Mouse (Mus musculus): ENCODE measurements around the gene Tsc22d4. TPM values are rescaled to one million over a fixed set of nuclear protein-coding genes. Genes with fewer than 3 reads are reported as not detected.

Tsc22d4 gene
- polyA plus RNA-seq, 1 experiment from 2014 or later = 72.8 TPM

DNA sequence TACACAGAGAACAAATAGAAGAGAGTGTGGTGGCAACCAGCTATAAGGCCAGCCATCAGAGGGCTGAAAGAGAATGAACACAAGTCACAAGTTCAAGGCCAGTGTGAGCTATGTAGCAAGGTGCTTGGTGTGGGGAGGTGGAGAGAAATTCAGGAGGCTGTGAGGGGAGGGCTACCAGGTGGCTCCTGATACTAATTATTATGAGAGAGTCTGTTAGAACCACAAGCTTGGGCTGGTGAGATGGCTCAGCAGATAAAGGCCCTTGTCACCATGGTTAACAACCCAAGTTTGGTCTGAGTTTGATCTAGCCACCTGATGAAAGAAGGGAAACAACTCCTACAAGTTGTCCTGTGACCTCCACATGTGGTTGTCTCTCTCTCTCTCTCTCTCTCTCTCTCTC lies 27.2 kb downstream of the Tsc22d4 start:
- ATAC-seq (ENCODE audit: low FRiP score) (no peak), DNase-seq (ENCODE audit: low spot score) (no peak)
- H3K9ac ChIP-seq = no peak overlapping the region
- no peak overlapping the region for H3K27ac ChIP-seq
- H3K4me1 ChIP-seq (replicated peaks; ENCODE audit: control insufficient read depth, insufficient read depth, low read length) = peaks cover 2% of the 10 kb centered on the region; the same call in 1 of the 2 replicates
- H3K27me3 ChIP-seq (ENCODE audit: control insufficient read depth, insufficient read depth, low read length) = no peaks in the 10 kb centered on the region
- H3K4me3 ChIP-seq (replicated peaks; ENCODE audit: low read length) = no peak overlapping the region
- H3K36me3 ChIP-seq (replicated peaks; ENCODE audit: control insufficient read depth, insufficient read depth) = no peaks in the 10 kb centered on the region
- no peaks in the 10 kb centered on the region for H3K9me3 ChIP-seq (ENCODE audit: control insufficient read depth, low read length)
- no peak overlapping the region for H3K4me2 ChIP-seq (replicated peaks)

DNA sequence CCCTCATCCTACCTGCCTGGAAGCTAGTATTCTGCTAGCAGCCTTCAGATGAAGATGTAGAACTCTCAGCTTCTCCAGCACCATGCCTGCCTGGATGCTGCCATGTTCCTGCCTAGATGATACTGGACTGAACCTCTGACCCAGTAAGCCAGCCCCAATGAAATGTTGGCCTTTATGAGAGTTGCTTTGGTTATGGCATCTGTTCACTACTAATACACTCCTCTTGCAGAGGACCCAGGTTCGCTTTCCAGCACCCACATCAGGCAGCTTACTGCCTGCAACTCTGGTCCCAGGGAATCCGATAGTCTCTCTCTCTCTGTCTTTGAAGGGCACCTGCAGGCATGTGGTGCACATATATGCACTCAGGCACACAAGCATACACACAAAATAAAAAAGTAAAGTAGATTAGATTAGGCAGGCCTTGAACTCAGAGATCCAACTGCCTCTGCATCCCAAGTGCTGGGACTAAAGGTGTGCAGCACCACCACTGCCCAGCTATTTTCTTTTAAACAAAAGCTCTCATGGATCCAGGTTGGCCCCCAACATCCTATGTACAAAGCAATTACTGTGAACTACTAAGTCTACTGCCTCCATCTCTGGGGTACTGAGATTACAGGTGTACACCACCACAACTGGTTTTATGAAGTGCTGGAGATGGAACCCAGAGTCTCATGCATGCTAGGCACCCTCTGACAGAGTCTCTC lies 30.2 kb downstream of the Tsc22d4 start:
- peaks cover 8% of the 10 kb centered on the region for H3K36me3 ChIP-seq (replicated peaks; ENCODE audit: control insufficient read depth, insufficient read depth)
- no peak overlapping the region for H3K4me2 ChIP-seq (replicated peaks)
- DNase-seq (ENCODE audit: low spot score) = no peak
- H3K27me3 ChIP-seq (ENCODE audit: control insufficient read depth, insufficient read depth, low read length) = no peaks in the 10 kb centered on the region
- H3K27ac ChIP-seq = no peak overlapping the region
- H3K9ac ChIP-seq = no peak overlapping the region
- H3K4me1 ChIP-seq (replicated peaks; ENCODE audit: control insufficient read depth, insufficient read depth, low read length) = peaks cover 17% of the 10 kb centered on the region
- no peak overlapping the region for H3K4me3 ChIP-seq (replicated peaks; ENCODE audit: low read length)
- 90% methylated on average over 2 of the region's 2 CpGs for WGBS
- no peak for ATAC-seq (ENCODE audit: low FRiP score)
- H3K9me3 ChIP-seq (ENCODE audit: control insufficient read depth, low read length) = no peaks in the 10 kb centered on the region

DNA sequence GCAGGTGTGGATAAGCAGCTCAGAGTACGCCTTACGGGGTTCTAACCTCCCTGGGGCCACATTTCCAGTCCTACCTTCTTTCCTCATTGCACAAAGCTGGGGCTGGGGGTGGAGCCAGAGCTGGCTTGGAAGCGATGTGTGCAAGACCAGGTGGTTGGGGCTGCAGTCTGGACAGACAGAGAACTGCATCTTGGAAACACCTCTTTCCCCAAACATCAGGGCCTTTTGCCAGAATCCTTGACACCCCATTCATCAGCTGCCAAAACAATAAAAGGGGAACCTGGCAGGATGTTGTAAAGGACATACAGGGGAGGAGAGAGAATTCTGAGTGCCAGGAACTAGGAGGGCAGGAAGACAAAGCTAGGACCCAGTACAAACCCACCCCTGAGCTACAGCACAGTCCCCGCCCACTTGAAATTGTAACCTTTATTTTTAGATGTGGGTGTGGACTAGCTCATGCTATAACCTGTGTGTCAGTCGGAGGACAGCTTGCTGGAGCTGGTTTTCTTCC lies 30.9 kb downstream of the Tsc22d4 start:
- Histone ChIP-seq H3K4me2 (replicated peaks) (no peak overlapping the region), H3K27ac (no peak overlapping the region), H3K4me1 (replicated peaks; ENCODE audit: control insufficient read depth, insufficient read depth, low read length) (peaks cover 17% of the 10 kb centered on the region), H3K9me3 (ENCODE audit: control insufficient read depth, low read length) (no peaks in the 10 kb centered on the region), H3K36me3 (replicated peaks; ENCODE audit: control insufficient read depth, insufficient read depth) (peaks cover 14% of the 10 kb centered on the region), H3K27me3 (ENCODE audit: control insufficient read depth, insufficient read depth, low read length) (no peaks in the 10 kb centered on the region), H3K4me3 (replicated peaks; ENCODE audit: low read length) (no peak overlapping the region), H3K9ac (no peak overlapping the region)
- ATAC-seq (ENCODE audit: low FRiP score) (no peak), DNase-seq (ENCODE audit: low spot score) (no peak)
- WGBS = 55% methylated on average over 5 of the region's 5 CpGs

DNA sequence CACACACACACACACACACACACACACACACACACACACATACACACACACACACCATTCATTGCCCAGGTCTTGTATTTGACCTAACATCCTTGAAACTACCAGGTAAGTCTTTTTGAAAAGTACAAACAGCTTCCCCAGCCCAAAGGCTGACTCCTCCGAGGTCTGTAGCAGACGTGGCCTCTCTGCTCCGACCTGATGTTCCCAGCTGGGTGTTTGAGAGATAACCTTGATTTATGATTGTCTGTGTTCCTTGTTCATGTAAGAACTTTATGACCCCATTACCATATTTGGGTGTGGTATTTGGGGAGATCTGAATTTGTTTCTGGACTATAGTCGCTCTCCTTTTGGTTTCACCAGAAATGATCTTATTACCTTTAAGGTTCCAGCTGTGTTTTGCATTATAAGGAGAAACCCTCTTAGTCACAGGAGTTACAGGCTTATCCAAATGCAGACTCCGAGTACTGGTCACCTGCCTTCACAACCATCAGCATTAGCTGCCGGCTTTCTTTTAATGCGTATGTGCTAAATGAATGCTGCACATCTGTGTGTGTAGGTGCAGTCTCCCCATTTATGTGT lies 31.8 kb downstream of the Tsc22d4 start:
- no peak overlapping the region for H3K4me2 ChIP-seq (replicated peaks)
- H3K36me3 ChIP-seq (replicated peaks; ENCODE audit: control insufficient read depth, insufficient read depth) = peaks cover 23% of the 10 kb centered on the region
- H3K27ac ChIP-seq = peak overlapping the region; percentile 92; the same call in 1 of the 2 replicates
- no peak for DNase-seq (ENCODE audit: low spot score)
- no peaks in the 10 kb centered on the region for H3K9me3 ChIP-seq (ENCODE audit: control insufficient read depth, low read length)
- H3K4me1 ChIP-seq (replicated peaks; ENCODE audit: control insufficient read depth, insufficient read depth, low read length) = peaks cover 17% of the 10 kb centered on the region
- ATAC-seq (ENCODE audit: low FRiP score) = no peak
- WGBS = 86% methylated on average over 7 of the region's 7 CpGs
- no peak overlapping the region for H3K4me3 ChIP-seq (replicated peaks; ENCODE audit: low read length)
- no peak overlapping the region for H3K9ac ChIP-seq
- H3K27me3 ChIP-seq (ENCODE audit: control insufficient read depth, insufficient read depth, low read length) = no peaks in the 10 kb centered on the region

DNA sequence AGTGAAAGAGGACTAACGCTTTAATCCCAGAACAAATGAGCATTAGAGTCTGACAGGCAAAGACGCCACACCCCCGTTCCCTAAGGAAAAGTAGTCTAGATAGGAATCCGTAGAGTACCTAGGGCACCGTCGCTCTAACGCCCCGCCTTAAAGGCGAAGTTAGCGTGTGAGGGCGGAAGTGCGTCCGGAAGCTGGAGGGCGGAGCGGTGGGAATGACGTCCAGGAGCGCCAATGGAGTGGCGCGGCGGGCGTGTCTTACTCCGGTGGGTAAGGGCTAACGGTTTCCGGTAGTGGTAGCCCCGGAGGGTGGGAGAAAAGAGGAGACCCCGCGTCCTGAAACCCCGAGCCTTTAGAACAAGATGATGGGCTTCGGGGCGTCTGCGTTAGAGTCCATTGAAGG lies 33.1 kb downstream of the Tsc22d4 start, which contains the start of gene Ppp1r35:
Ppp1r35 (plus strand) TSS at position 215 of the 400 bp plus-strand sequence.
- under 1% methylated on average over 31 of the region's 31 CpGs for WGBS
- DNase-seq (ENCODE audit: low spot score) = peak; percentile 98

DNA sequence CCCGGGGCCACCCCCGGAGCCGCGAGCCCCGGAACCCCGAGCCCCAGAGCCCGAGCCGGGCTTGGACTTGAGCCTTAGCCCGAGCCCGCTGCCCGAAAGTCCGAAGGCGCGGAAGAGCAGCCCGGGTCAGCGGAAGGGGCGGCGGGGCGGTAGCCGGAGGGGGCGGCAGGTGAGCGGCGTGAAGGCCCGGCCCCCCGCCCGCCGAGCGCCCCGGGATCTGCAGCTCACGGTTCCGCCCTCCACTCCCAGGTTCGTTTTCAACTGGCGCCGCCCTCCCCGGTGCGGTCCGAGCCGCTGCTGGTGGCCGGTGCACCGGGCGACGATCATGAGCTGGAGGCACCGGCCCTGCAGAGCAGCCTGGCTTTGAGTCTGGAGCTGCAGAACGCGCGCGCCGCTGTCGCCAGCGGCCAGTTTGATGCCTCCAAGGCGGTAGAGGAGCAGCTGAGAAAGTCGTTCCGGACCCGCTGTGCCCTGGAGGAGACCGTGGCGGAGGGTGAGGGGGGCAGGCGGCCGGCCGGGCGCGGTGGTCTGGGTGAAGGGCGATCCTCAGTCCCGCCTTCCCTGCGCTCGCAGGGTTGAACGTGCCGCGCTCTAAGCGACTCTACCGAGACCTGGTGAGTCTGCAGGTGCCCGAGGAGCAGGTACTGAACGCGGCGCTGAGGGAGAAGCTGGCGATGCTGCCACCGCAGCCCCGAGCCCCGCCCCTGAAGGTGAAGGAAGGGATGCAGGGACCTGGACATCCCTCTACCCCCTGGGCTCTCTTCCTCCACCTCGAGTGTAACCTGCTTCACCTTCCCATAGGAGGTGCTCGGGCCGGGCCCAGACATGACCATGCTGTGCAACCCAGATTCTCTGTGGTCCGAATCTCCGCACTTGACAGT lies 33.8 kb downstream of the Tsc22d4 start:
- peak overlapping the region; percentile 92 for H3K27ac ChIP-seq

More for the DNA sequence above, 33.1 kb downstream of the Tsc22d4 start, which contains the start of gene Ppp1r35:
- Histone ChIP-seq H3K27me3 (ENCODE audit: control insufficient read depth, insufficient read depth, low read length) (no peaks in the 10 kb centered on the region), H3K4me3 (replicated peaks; ENCODE audit: low read length) (peak within 1 kb of the TSS; percentile 97), H3K9me3 (ENCODE audit: control insufficient read depth, low read length) (no peaks in the 10 kb centered on the region), H3K4me1 (replicated peaks; ENCODE audit: control insufficient read depth, insufficient read depth, low read length) (peaks cover 25% of the 10 kb centered on the region), H3K9ac (peak within 1 kb of the TSS; percentile 88), H3K27ac (peak within 1 kb of the TSS; percentile 92), H3K4me2 (replicated peaks) (peak within 1 kb of the TSS; percentile 98), H3K36me3 (replicated peaks; ENCODE audit: control insufficient read depth, insufficient read depth) (peaks cover 36% of the 10 kb centered on the region)
- peak; percentile 96 for ATAC-seq (ENCODE audit: low FRiP score)

DNA sequence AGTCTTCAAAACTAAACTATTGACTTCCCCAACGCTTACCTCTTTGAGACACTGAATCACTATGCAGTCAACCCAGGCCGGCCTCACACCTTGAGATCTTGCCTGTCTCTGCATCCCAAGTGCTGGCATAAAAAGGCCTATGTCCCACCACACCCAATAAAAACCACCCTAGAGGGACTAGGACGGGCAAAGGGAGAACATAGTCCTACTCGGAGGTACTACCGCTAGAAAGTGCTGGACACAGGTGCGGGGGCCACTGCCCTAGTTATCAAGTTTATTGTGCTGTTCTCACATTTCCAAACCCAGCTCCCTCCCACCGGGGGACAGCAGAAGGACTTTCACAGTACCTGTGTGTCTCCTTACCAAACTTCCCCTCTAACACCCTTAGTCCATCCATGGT lies 36.1 kb downstream of the Tsc22d4 start:
- H3K4me1 ChIP-seq (replicated peaks; ENCODE audit: control insufficient read depth, insufficient read depth, low read length) = peaks cover 41% of the 10 kb centered on the region
- H3K4me2 ChIP-seq (replicated peaks) = 0 out of 2 replicates have a peak overlapping the region, but pooled peaks have one; percentile 2
- H3K9me3 ChIP-seq (ENCODE audit: control insufficient read depth, low read length) = no peaks in the 10 kb centered on the region
- peaks cover 45% of the 10 kb centered on the region for H3K36me3 ChIP-seq (replicated peaks; ENCODE audit: control insufficient read depth, insufficient read depth)
- WGBS = 96% methylated on average over 7 of the region's 7 CpGs
- H3K27me3 ChIP-seq (ENCODE audit: control insufficient read depth, insufficient read depth, low read length) = no peaks in the 10 kb centered on the region
- H3K27ac ChIP-seq = no peak overlapping the region
- H3K4me3 ChIP-seq (replicated peaks; ENCODE audit: low read length) = no peak overlapping the region
- ATAC-seq (ENCODE audit: low FRiP score) = no peak
- no peak for DNase-seq (ENCODE audit: low spot score)
- no peak overlapping the region for H3K9ac ChIP-seq

More for the DNA sequence above, 33.8 kb downstream of the Tsc22d4 start:
- Histone ChIP-seq H3K36me3 (replicated peaks; ENCODE audit: control insufficient read depth, insufficient read depth) (peaks cover 42% of the 10 kb centered on the region), H3K4me1 (replicated peaks; ENCODE audit: control insufficient read depth, insufficient read depth, low read length) (peaks cover 31% of the 10 kb centered on the region), H3K9ac (peak overlapping the region; percentile 88), H3K4me2 (replicated peaks) (peak overlapping the region; percentile 98), H3K4me3 (replicated peaks; ENCODE audit: low read length) (peak overlapping the region; percentile 97), H3K27me3 (ENCODE audit: control insufficient read depth, insufficient read depth, low read length) (no peaks in the 10 kb centered on the region), H3K9me3 (ENCODE audit: control insufficient read depth, low read length) (no peaks in the 10 kb centered on the region)
- under 1% methylated on average over 63 of the region's 83 CpGs for WGBS
- DNase-seq (ENCODE audit: low spot score) (no peak), ATAC-seq (ENCODE audit: low FRiP score) (0 out of 2 replicates have a peak, but pooled peaks have one; percentile 3)

DNA sequence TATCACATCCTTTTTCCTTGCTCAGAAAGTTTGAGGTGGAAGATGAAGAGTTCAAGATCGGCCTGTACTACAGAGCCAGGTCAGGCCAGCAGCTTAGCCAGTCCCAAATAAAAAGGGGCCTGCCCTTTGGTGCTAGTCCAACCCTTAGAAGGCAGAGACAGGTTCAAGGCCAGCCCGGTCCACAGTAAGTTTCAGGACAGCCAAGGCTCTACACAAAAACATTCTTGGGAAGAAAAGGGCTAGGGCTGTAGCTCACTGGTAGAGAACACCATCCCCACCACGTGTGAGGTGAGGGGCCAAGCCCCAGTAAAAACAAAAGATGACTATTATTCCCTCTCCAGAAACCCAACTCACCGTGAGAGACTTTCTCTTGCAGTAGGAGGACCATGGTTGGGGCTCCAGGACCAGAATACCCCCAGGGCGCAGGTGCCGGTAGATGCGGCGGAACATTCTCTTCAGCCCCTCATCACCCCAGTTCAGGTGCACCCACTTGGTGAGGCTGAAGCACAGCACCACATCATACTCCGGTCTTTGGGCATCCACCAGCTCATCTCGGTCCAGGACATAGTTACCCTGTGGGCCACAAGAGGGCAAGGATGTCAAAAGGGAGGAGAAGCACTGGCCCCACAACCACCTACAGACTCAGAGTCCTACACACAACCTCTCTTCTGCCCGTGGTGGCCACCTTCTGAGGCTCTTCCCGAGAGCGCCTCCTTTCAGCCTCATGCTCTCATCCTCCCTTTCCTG lies 37.4 kb downstream of the Tsc22d4 start:
- no peaks in the 10 kb centered on the region for H3K9me3 ChIP-seq (ENCODE audit: control insufficient read depth, low read length)
- peaks cover 40% of the 10 kb centered on the region for H3K4me1 ChIP-seq (replicated peaks; ENCODE audit: control insufficient read depth, insufficient read depth, low read length)
- no peaks in the 10 kb centered on the region for H3K27me3 ChIP-seq (ENCODE audit: control insufficient read depth, insufficient read depth, low read length)
- peak overlapping the region; percentile 86 for H3K9ac ChIP-seq
- H3K36me3 ChIP-seq (replicated peaks; ENCODE audit: control insufficient read depth, insufficient read depth) = peaks cover 45% of the 10 kb centered on the region
- no peak for DNase-seq (ENCODE audit: low spot score)
- H3K27ac ChIP-seq = no peak overlapping the region
- ATAC-seq (ENCODE audit: low FRiP score) = no peak
- 81% methylated on average over 13 of the region's 13 CpGs for WGBS
- H3K4me2 ChIP-seq (replicated peaks) = peak overlapping the region; percentile 81
- H3K4me3 ChIP-seq (replicated peaks; ENCODE audit: low read length) = peak overlapping the region; percentile 71
